Mouse (Mus musculus) megakaryocyte progenitor cell, adult 5-6 weeks (primary cell): Measurements from ENCODE around the gene Ubxn7. TPM values are rescaled to one million over a fixed set of nuclear protein-coding genes. Genes with fewer than 3 reads are reported as not detected.
"Not testable (repeated sequence)": the region's sequence is repeated elsewhere in the genome, so short reads cannot be mapped to it uniquely, and the experiment has no call there.

Experiments
- ATAC-seq: replicated peaks from 2 replicates; pipeline ENCODE4 v1.8.0; 2016; ENCODE audit warnings: mild to moderate bottlenecking, moderate TSS enrichment, inconsistent platforms; ENCODE audit not compliant: poor library complexity
- total RNA-seq, 2 experiments: library from RNA; stranded (forward) in 1 of 2; stranded (reverse) in 1 of 2; fragments of 157-497, 149-512 nt in 1 of 2; fragments of 200-1000 nt in 1 of 2; gene quantifications; 2 replicates each; pipeline versions ENCODE4 v1.2.3 to v1.2.4; 2015 to 2017

The Ubxn7 gene
- 24.5 and 35.5 TPM in 2 replicates for total RNA-seq (2015)
- 23.3 and 30.8 TPM in 2 replicates for total RNA-seq (2017)

- peak; percentile 92 for ATAC-seq
These were observed at the start of gene Ubxn7 for GRCm38 (mm10) chr16:32332040-32332555. TSS of gene Ubxn7 (plus strand) at chr16:32332257.

GRCm38 (mm10) chr16:32282608-32283007 is 49.4 kb upstream of the Ubxn7 start:
- ATAC-seq = no peak

- no peak for ATAC-seq
These were observed 40.2 kb upstream of the Ubxn7 start for GRCm38 (mm10) chr16:32291821-32292220.

- ATAC-seq = not testable (repeated sequence)
These were observed 32.4 kb upstream of the Ubxn7 start for GRCm38 (mm10) chr16:32299617-32300016.

- ATAC-seq = no peak
These were observed 29.0 kb upstream of the Ubxn7 start for GRCm38 (mm10) chr16:32303046-32303445.

GRCm38 (mm10) chr16:32303886-32304285 is 28.2 kb upstream of the Ubxn7 start:
- no peak for ATAC-seq

- ATAC-seq = no peak
These were observed 20.1 kb upstream of the Ubxn7 start for GRCm38 (mm10) chr16:32311970-32312369.

GRCm38 (mm10) chr16:32312386-32312785 is 19.7 kb upstream of the Ubxn7 start:
- ATAC-seq = no peak

- no peak for ATAC-seq
These were observed 19.2 kb upstream of the Ubxn7 start for GRCm38 (mm10) chr16:32312859-32313258.

GRCm38 (mm10) chr16:32316601-32317000 is 15.5 kb upstream of the Ubxn7 start:
- ATAC-seq = no peak

GRCm38 (mm10) chr16:32323953-32324352 is 8.1 kb upstream of the Ubxn7 start:
- no peak; the same call in 1 of the 2 replicates for ATAC-seq

GRCm38 (mm10) chr16:32330876-32331670 is 984 bp upstream of the Ubxn7 start:
- ATAC-seq = no peak

GRCm38 (mm10) chr16:32332556-32333511 is 777 bp downstream of the Ubxn7 start:
- ATAC-seq = peak; percentile 49

- no peak for ATAC-seq
These were observed 3.1 kb downstream of the Ubxn7 start for GRCm38 (mm10) chr16:32335146-32335545.

GRCm38 (mm10) chr16:32336026-32336780 is 4.1 kb downstream of the Ubxn7 start:
- ATAC-seq = peak; percentile 44; the same call in 1 of the 2 replicates

- no peak for ATAC-seq
These were observed 4.9 kb downstream of the Ubxn7 start for GRCm38 (mm10) chr16:32337001-32337400.

- 0 out of 2 replicates have a peak, but pooled peaks have one; percentile 17 for ATAC-seq
These were observed 8.4 kb downstream of the Ubxn7 start for GRCm38 (mm10) chr16:32340451-32340850.

GRCm38 (mm10) chr16:32345521-32345920 is 13.5 kb downstream of the Ubxn7 start:
- 0 out of 2 replicates have a peak, but pooled peaks have one; percentile 23 for ATAC-seq

- ATAC-seq = no peak
These were observed 18.7 kb downstream of the Ubxn7 start for GRCm38 (mm10) chr16:32350776-32351175.

- ATAC-seq = no peak
These were observed 31.5 kb downstream of the Ubxn7 start for GRCm38 (mm10) chr16:32363530-32363929.
